26 mouse cellular contexts compared by ENCODE assay signal in genomic region chr8:118384314-118384713, GRCm38 (mm10).
"Had no signal": no experiment of that assay in that cellular context is flagged by ENCODE, and none has a peak within 500 bp of the region (broad histone marks: within the 10 kb centered on the region; RNA-seq: fewer than 3 reads in every experiment).

No protein-coding gene starts in this region.

- DNase-seq: cerebellum, adult 9-10 months; cerebellum, adult 9-11 months; cerebellum, postnatal 10 days; cerebellum, postnatal 14 days; cerebellum, postnatal 25 days; cerebellum, postnatal 36 days; embryo, embryonic 11 days; forebrain, postnatal 0 days; gastrocnemius, adult 2 months; gastrocnemius, postnatal 10 days; gastrocnemius, postnatal 14 days; gastrocnemius, postnatal 25 days; gastrocnemius, postnatal 36 days; heart, adult 11 months; heart, adult 18-20 months had no signal

- ATAC-seq: forebrain, embryonic 13.5 days; forebrain, embryonic 14.5 days; forebrain, embryonic 15.5 days; forebrain, embryonic 16.5 days; forebrain, postnatal 0 days had no signal

- H3K9ac ChIP-seq: embryonic facial prominence, embryonic 12.5 days; embryonic facial prominence, embryonic 13.5 days; embryonic facial prominence, embryonic 15.5 days; forebrain, embryonic 12.5 days; forebrain, embryonic 13.5 days; forebrain, embryonic 15.5 days; forebrain, postnatal 0 days had no signal

- H3K27me3 ChIP-seq: embryonic facial prominence, embryonic 12.5 days; embryonic facial prominence, embryonic 13.5 days; embryonic facial prominence, embryonic 15.5 days; forebrain, embryonic 12.5 days; forebrain, embryonic 13.5 days; forebrain, embryonic 15.5 days had no signal

- H3K36me3 ChIP-seq: embryonic facial prominence, embryonic 10.5 days; embryonic facial prominence, embryonic 12.5 days; embryonic facial prominence, embryonic 13.5 days; embryonic facial prominence, embryonic 15.5 days; forebrain, embryonic 10.5 days; forebrain, embryonic 12.5 days; forebrain, embryonic 15.5 days had no signal

- H3K27ac ChIP-seq: embryonic facial prominence, embryonic 10.5 days; embryonic facial prominence, embryonic 12.5 days; embryonic facial prominence, embryonic 13.5 days; embryonic facial prominence, embryonic 15.5 days; forebrain, embryonic 10.5 days; forebrain, embryonic 12.5 days; forebrain, embryonic 13.5 days; forebrain, embryonic 15.5 days; gastrocnemius, adult 2 months had no signal

- H3K9me3 ChIP-seq: embryonic facial prominence, embryonic 10.5 days; embryonic facial prominence, embryonic 12.5 days; embryonic facial prominence, embryonic 13.5 days; embryonic facial prominence, embryonic 15.5 days; forebrain, embryonic 10.5 days; forebrain, embryonic 12.5 days; forebrain, embryonic 13.5 days; forebrain, embryonic 15.5 days had no signal

- H3K4me3 ChIP-seq: embryonic facial prominence, embryonic 10.5 days; embryonic facial prominence, embryonic 12.5 days; embryonic facial prominence, embryonic 13.5 days; embryonic facial prominence, embryonic 15.5 days; erythroblast, embryonic 14.5 days; forebrain, embryonic 10.5 days; forebrain, embryonic 12.5 days; forebrain, embryonic 13.5 days; forebrain, embryonic 15.5 days; gastrocnemius, adult 2 months had no signal
